Mouse (Mus musculus): ENCODE data around the gene Fat1. TPM values are rescaled to one million over a fixed set of nuclear protein-coding genes. Genes with fewer than 3 reads are reported as not detected.

Fat1 gene
- polyA plus RNA-seq, 1 experiment from 2014 or later = 31.5 TPM

- peak; percentile 66 for ATAC-seq (ENCODE audit: low FRiP score, low read depth)
- peak overlapping the region; percentile 95 for H3K27ac ChIP-seq
- no peaks in the 10 kb centered on the region for H3K9me3 ChIP-seq
- under 1% methylated on average over 24 of the region's 24 CpGs for WGBS
- peaks cover 15% of the 10 kb centered on the region for H3K4me1 ChIP-seq
- peaks cover 8% of the 10 kb centered on the region; the same call in 1 of the 2 replicates for H3K27me3 ChIP-seq
- H3K9ac ChIP-seq = peak overlapping the region; percentile 88
- H3K4me2 ChIP-seq (replicated peaks) = peak overlapping the region; percentile 75
- 0 out of 2 replicates have a peak, but pooled peaks cover under 1% of the 10 kb centered on the region for H3K36me3 ChIP-seq
- H3K4me3 ChIP-seq = peak overlapping the region; percentile 85
These were observed 494 bp downstream of the Fat1 start for GRCm38 (mm10) chr8:44935741-44936140.

- Histone ChIP-seq H3K9me3 (no peaks in the 10 kb centered on the region), H3K36me3 (peaks cover 8% of the 10 kb centered on the region), H3K4me2 (replicated peaks) (peak overlapping the region; percentile 75), H3K4me3 (peak overlapping the region; percentile 85), H3K27ac (peak overlapping the region; percentile 92), H3K9ac (peak overlapping the region; percentile 88), H3K4me1 (peaks cover 23% of the 10 kb centered on the region), H3K27me3 (peaks cover 6% of the 10 kb centered on the region; the same call in 1 of the 2 replicates)
- WGBS = 0% methylated on average over 16 of the region's 16 CpGs
- ATAC-seq (ENCODE audit: low FRiP score, low read depth) = no peak
These were observed 1.3 kb downstream of the Fat1 start for GRCm38 (mm10) chr8:44936481-44936961.

DNA sequence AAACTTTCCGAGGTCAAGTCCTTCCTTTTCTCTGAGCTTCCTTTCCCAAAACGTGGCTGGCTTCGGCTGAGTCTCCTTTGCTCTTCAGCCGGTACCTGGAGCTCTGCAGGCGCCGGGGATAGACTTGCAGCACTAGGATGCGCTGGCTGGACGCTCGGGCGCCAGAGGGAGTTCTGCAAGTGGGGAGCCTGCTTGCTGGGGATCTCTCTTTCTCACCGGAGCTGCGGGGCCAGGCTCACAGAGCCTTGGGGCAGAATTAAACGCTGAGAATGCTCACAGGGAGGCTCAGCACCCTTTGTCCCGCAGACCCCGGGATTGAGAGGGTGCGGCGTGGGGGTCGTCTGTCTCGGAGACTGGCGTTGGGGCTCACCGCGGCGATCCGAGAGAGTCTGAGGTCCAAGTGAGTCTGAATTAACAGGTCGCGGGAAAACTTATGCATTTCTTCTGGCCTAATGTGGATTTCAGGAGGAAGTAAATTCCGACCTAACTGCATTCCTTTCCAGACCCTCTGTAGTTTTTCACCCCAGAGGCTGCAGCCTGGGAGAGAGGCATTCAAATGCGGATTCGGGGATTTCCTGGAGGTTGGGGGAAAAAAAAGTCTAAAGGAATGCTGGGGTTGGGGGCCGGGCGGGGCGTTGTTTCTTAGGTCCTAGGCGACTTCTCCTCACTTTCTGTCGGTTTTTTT is 2.0 kb downstream of the Fat1 start:
- no peak for ATAC-seq (ENCODE audit: low FRiP score, low read depth)
- peaks cover 12% of the 10 kb centered on the region for H3K36me3 ChIP-seq
- H3K4me2 ChIP-seq (replicated peaks) = peak overlapping the region; percentile 75

GRCm38 (mm10) chr8:44937905-44938642 is 2.8 kb downstream of the Fat1 start:
- no peaks in the 10 kb centered on the region for H3K9me3 ChIP-seq
- H3K4me1 ChIP-seq = peaks cover 37% of the 10 kb centered on the region
- 0 out of 2 replicates have a peak, but pooled peaks cover 2% of the 10 kb centered on the region for H3K27me3 ChIP-seq
- peaks cover 12% of the 10 kb centered on the region for H3K36me3 ChIP-seq
- WGBS = under 1% methylated on average over 82 of the region's 87 CpGs
- peak overlapping the region; percentile 88 for H3K9ac ChIP-seq
- peak overlapping the region; percentile 75 for H3K4me2 ChIP-seq (replicated peaks)
- ATAC-seq (ENCODE audit: low FRiP score, low read depth) = peak; percentile 78
- peak overlapping the region; percentile 92 for H3K27ac ChIP-seq
- peak overlapping the region; percentile 85 for H3K4me3 ChIP-seq

More for the DNA sequence above, 2.0 kb downstream of the Fat1 start:
- peak overlapping the region; percentile 85 for H3K4me3 ChIP-seq
- peak overlapping the region; percentile 88 for H3K9ac ChIP-seq
- 0 out of 2 replicates have a peak, but pooled peaks cover 2% of the 10 kb centered on the region for H3K27me3 ChIP-seq
- WGBS = 0% methylated on average over 34 of the region's 34 CpGs
- no peaks in the 10 kb centered on the region for H3K9me3 ChIP-seq
- peaks cover 29% of the 10 kb centered on the region for H3K4me1 ChIP-seq
- peak overlapping the region; percentile 92 for H3K27ac ChIP-seq

- Histone ChIP-seq H3K9me3 (no peaks in the 10 kb centered on the region), H3K4me1 (peaks cover 42% of the 10 kb centered on the region), H3K9ac (peak overlapping the region; percentile 88), H3K36me3 (peaks cover 12% of the 10 kb centered on the region), H3K27me3 (no peaks in the 10 kb centered on the region), H3K4me2 (replicated peaks) (peak overlapping the region; percentile 75), H3K27ac (peak overlapping the region; percentile 92), H3K4me3 (peak overlapping the region; percentile 85)
- WGBS = 0% methylated on average over 12 of the region's 12 CpGs
- no peak for ATAC-seq (ENCODE audit: low FRiP score, low read depth)
These were observed 3.4 kb downstream of the Fat1 start for GRCm38 (mm10) chr8:44938643-44938979.

GRCm38 (mm10) chr8:44945577-44945976 is 10.3 kb downstream of the Fat1 start:
- no peaks in the 10 kb centered on the region for H3K27me3 ChIP-seq
- no peak overlapping the region for H3K4me2 ChIP-seq (replicated peaks)
- no peak overlapping the region for H3K9ac ChIP-seq
- WGBS = 94% methylated on average over 4 of the region's 4 CpGs
- H3K36me3 ChIP-seq = peaks cover 26% of the 10 kb centered on the region
- peaks cover 48% of the 10 kb centered on the region for H3K4me1 ChIP-seq
- ATAC-seq (ENCODE audit: low FRiP score, low read depth) = no peak
- H3K9me3 ChIP-seq = no peaks in the 10 kb centered on the region
- no peak overlapping the region for H3K27ac ChIP-seq
- H3K4me3 ChIP-seq = no peak overlapping the region

DNA sequence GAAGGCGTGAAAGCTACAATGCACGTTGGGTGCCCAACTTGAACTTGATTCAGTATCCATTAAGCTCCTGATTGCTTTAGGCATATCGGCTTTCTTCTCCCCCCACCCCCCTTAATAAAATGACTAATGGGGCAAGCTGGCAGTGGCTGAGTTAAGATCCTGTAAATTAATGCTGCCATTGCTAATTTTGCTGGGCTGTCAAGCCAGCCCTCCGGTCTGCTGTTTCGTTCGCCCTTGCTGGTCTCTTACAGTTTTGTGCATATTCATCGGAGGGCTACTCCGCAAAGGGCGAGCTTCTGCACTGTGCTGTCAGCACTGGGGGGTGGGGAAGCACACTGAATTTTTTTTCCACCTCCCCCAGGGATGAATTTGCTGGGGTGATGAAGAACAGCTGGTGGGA is 13.3 kb downstream of the Fat1 start:
- peaks cover 44% of the 10 kb centered on the region for H3K36me3 ChIP-seq
- H3K4me2 ChIP-seq (replicated peaks) = peak overlapping the region; percentile 28
- H3K4me1 ChIP-seq = peaks cover 21% of the 10 kb centered on the region
- no peaks in the 10 kb centered on the region for H3K27me3 ChIP-seq
- H3K9ac ChIP-seq = no peak overlapping the region
- H3K9me3 ChIP-seq = no peaks in the 10 kb centered on the region
- H3K4me3 ChIP-seq = no peak overlapping the region
- WGBS = 29% methylated on average over 9 of the region's 9 CpGs
- no peak overlapping the region for H3K27ac ChIP-seq
- no peak; the same call in 1 of the 2 replicates for ATAC-seq (ENCODE audit: low FRiP score, low read depth)

GRCm38 (mm10) chr8:44960455-44960854 is 25.2 kb downstream of the Fat1 start:
- 29% methylated on average over 10 of the region's 10 CpGs for WGBS
- H3K27ac ChIP-seq = no peak overlapping the region; the same call in 1 of the 2 replicates
- H3K9me3 ChIP-seq = no peaks in the 10 kb centered on the region
- peak; percentile 62 for ATAC-seq (ENCODE audit: low FRiP score, low read depth)
- no peak overlapping the region for H3K4me3 ChIP-seq
- H3K9ac ChIP-seq = no peak overlapping the region
- H3K36me3 ChIP-seq = peaks cover 39% of the 10 kb centered on the region
- peaks cover 70% of the 10 kb centered on the region for H3K4me1 ChIP-seq
- no peaks in the 10 kb centered on the region for H3K27me3 ChIP-seq
- H3K4me2 ChIP-seq (replicated peaks) = 0 out of 2 replicates have a peak overlapping the region, but pooled peaks have one; percentile 1

DNA sequence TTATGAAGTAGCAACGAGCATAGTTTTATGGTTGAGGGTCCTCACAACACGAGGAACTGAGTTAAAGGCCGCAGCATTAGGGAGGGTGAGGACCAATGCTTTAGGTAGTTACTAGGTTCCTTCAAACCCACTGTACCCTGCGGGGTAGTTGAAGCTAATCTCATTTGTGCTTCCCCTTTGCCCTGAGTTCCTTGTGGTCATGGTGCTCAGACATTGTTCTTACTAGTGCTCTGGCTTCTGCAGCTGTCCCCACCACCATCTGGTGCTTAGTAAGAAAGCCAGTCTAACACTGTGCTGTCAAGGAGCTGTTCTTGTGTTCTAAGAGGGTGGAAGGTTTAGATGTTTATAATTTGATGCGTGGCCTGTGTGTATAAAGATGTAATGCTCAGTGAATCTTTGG is 25.7 kb downstream of the Fat1 start:
- Histone ChIP-seq H3K4me1 (peaks cover 75% of the 10 kb centered on the region), H3K9me3 (no peaks in the 10 kb centered on the region), H3K27ac (no peak overlapping the region; the same call in 1 of the 2 replicates), H3K4me2 (replicated peaks) (no peak overlapping the region), H3K27me3 (no peaks in the 10 kb centered on the region), H3K9ac (no peak overlapping the region), H3K4me3 (no peak overlapping the region), H3K36me3 (peaks cover 39% of the 10 kb centered on the region)
- 69% methylated on average over 5 of the region's 5 CpGs for WGBS
- no peak; the same call in 1 of the 2 replicates for ATAC-seq (ENCODE audit: low FRiP score, low read depth)

- no peak overlapping the region for H3K27ac ChIP-seq
- no peak overlapping the region for H3K4me2 ChIP-seq (replicated peaks)
- H3K36me3 ChIP-seq = peaks cover 35% of the 10 kb centered on the region
- peaks cover 77% of the 10 kb centered on the region for H3K4me1 ChIP-seq
- no peak for ATAC-seq (ENCODE audit: low FRiP score, low read depth)
- WGBS = 71% methylated on average over 6 of the region's 6 CpGs
- H3K9me3 ChIP-seq = no peaks in the 10 kb centered on the region
- H3K4me3 ChIP-seq = no peak overlapping the region
- no peaks in the 10 kb centered on the region for H3K27me3 ChIP-seq
- no peak overlapping the region for H3K9ac ChIP-seq
These were observed 26.2 kb downstream of the Fat1 start for GRCm38 (mm10) chr8:44961492-44961891.

- H3K27ac ChIP-seq = no peak overlapping the region
- no peak overlapping the region for H3K9ac ChIP-seq
- no peaks in the 10 kb centered on the region for H3K27me3 ChIP-seq
- H3K36me3 ChIP-seq = peaks cover 35% of the 10 kb centered on the region
- no peaks in the 10 kb centered on the region for H3K9me3 ChIP-seq
- no peak overlapping the region for H3K4me3 ChIP-seq
- peaks cover 65% of the 10 kb centered on the region for H3K4me1 ChIP-seq
- no peak for ATAC-seq (ENCODE audit: low FRiP score, low read depth)
- 88% methylated on average over 12 of the region's 12 CpGs for WGBS
- H3K4me2 ChIP-seq (replicated peaks) = no peak overlapping the region
These were observed 27.5 kb downstream of the Fat1 start for GRCm38 (mm10) chr8:44962572-44963231.
